Mouse (Mus musculus) layer of hippocampus, postnatal 10 days (tissue): ENCODE results near the gene Bcl2l1. TPM values are rescaled to one million over a fixed set of nuclear protein-coding genes. Genes with fewer than 3 reads are reported as not detected.

ENCODE experiments used
- DNase-seq, 2 experiments: peaks; one replicate each; pipeline ENCODE4 v3.0.0; 2021; ENCODE audit warnings: low spot score in 2 of 2
- total RNA-seq, 2 experiments: library from RNA; stranded (reverse); gene quantifications; 2 replicates each; pipeline ENCODE4 v1.2.3; 2021

Bcl2l1 gene
- total RNA-seq, 2 experiments from 2014 or later, result 109 to 117 TPM

- no peak for DNase-seq
Observed at GRCm38 (mm10) chr2:152804408-152805110, 27.0 kb downstream of the Bcl2l1 start.

GRCm38 (mm10) chr2:152803081-152803480 is 28.4 kb downstream of the Bcl2l1 start:
- DNase-seq, result no peak

- no peak for DNase-seq
Observed at GRCm38 (mm10) chr2:152802303-152802702, 29.2 kb downstream of the Bcl2l1 start.

- no peak for DNase-seq
Observed at GRCm38 (mm10) chr2:152800762-152801113, 30.8 kb downstream of the Bcl2l1 start.

- no peak for DNase-seq
Observed at GRCm38 (mm10) chr2:152799954-152800761, 31.4 kb downstream of the Bcl2l1 start.

- no peak for DNase-seq
Observed at GRCm38 (mm10) chr2:152797589-152797988, 33.9 kb downstream of the Bcl2l1 start.

- no peak for DNase-seq
Observed at GRCm38 (mm10) chr2:152794281-152794827, 37.2 kb downstream of the Bcl2l1 start.

- DNase-seq, result no peak
Observed at GRCm38 (mm10) chr2:152793381-152793780, 38.1 kb downstream of the Bcl2l1 start.

- DNase-seq, result no peak
Observed at GRCm38 (mm10) chr2:152792461-152792860, 39.1 kb downstream of the Bcl2l1 start.

GRCm38 (mm10) chr2:152789591-152789999 is 41.9 kb downstream of the Bcl2l1 start:
- DNase-seq, result no peak

- DNase-seq, result no peak
Observed at GRCm38 (mm10) chr2:152788892-152789421, 42.6 kb downstream of the Bcl2l1 start.

- no peak for DNase-seq
Observed at GRCm38 (mm10) chr2:152787543-152787942, 44.0 kb downstream of the Bcl2l1 start.

GRCm38 (mm10) chr2:152787136-152787535 is 44.4 kb downstream of the Bcl2l1 start:
- DNase-seq, result no peak

GRCm38 (mm10) chr2:152785446-152786350 is 45.8 kb downstream of the Bcl2l1 start:
- peak; percentile 68 to 69 for DNase-seq

GRCm38 (mm10) chr2:152784640-152785039 is 46.9 kb downstream of the Bcl2l1 start:
- DNase-seq, result no peak

GRCm38 (mm10) chr2:152783241-152783640 is 48.3 kb downstream of the Bcl2l1 start:
- DNase-seq, result no peak

- no peak for DNase-seq
Observed at GRCm38 (mm10) chr2:152782656-152783055, 48.9 kb downstream of the Bcl2l1 start.

- no peak for DNase-seq
Observed at GRCm38 (mm10) chr2:152781031-152781711, 50.4 kb downstream of the Bcl2l1 start.

- no peak for DNase-seq
Observed at GRCm38 (mm10) chr2:152780466-152780865, 51.1 kb downstream of the Bcl2l1 start.

- DNase-seq, result no peak
Observed at GRCm38 (mm10) chr2:152777081-152777480, 54.4 kb downstream of the Bcl2l1 start.
